Mouse (Mus musculus): ENCODE measurements around the gene Ryr3. TPM values are rescaled to one million over a fixed set of nuclear protein-coding genes. Genes with fewer than 3 reads are reported as not detected.
A peak's percentile ranks its signal among the peaks of the same experiment; 100 is the strongest.

Ryr3 gene
- polyA plus RNA-seq, 1 experiment, result 12.4 TPM

- no peak for DNase-seq (ENCODE audit: low read depth)
- no peak for TF ChIP-seq CTCF (IDR thresholded peaks at IDR 0.05; ENCODE audit: borderline replicate concordance, extremely low read depth, insufficient read depth, insufficient read length)
- no peak for TF ChIP-seq POLR2A (IDR thresholded peaks at IDR 0.05; ENCODE audit: borderline replicate concordance, extremely low read depth, insufficient read depth, insufficient read length, poor library complexity, severe bottlenecking)
Observed at GRCm38 (mm10) chr2:112632536-112632935, 584.4 kb downstream of the Ryr3 start.

- TF ChIP-seq CTCF (IDR thresholded peaks at IDR 0.05; ENCODE audit: borderline replicate concordance, extremely low read depth, insufficient read depth, insufficient read length) (no peak), POLR2A (IDR thresholded peaks at IDR 0.05; ENCODE audit: borderline replicate concordance, extremely low read depth, insufficient read depth, insufficient read length, poor library complexity, severe bottlenecking) (no peak)
- no peak for DNase-seq (ENCODE audit: low read depth)
Observed at GRCm38 (mm10) chr2:112630669-112631068, 586.2 kb downstream of the Ryr3 start.

GRCm38 (mm10) chr2:112625156-112625555 lies 591.7 kb downstream of the Ryr3 start:
- TF ChIP-seq POLR2A (IDR thresholded peaks at IDR 0.05; ENCODE audit: borderline replicate concordance, extremely low read depth, insufficient read depth, insufficient read length, poor library complexity, severe bottlenecking), result no peak
- no peak for TF ChIP-seq CTCF (IDR thresholded peaks at IDR 0.05; ENCODE audit: borderline replicate concordance, extremely low read depth, insufficient read depth, insufficient read length)
- DNase-seq (ENCODE audit: low read depth), result no peak

GRCm38 (mm10) chr2:112617206-112617605 lies 599.7 kb downstream of the Ryr3 start:
- TF ChIP-seq POLR2A (IDR thresholded peaks at IDR 0.05; ENCODE audit: borderline replicate concordance, extremely low read depth, insufficient read depth, insufficient read length, poor library complexity, severe bottlenecking) (no peak), CTCF (IDR thresholded peaks at IDR 0.05; ENCODE audit: borderline replicate concordance, extremely low read depth, insufficient read depth, insufficient read length) (no peak)

GRCm38 (mm10) chr2:112614375-112614774 lies 602.5 kb downstream of the Ryr3 start:
- TF ChIP-seq POLR2A (IDR thresholded peaks at IDR 0.05; ENCODE audit: borderline replicate concordance, extremely low read depth, insufficient read depth, insufficient read length, poor library complexity, severe bottlenecking) (no peak), CTCF (IDR thresholded peaks at IDR 0.05; ENCODE audit: borderline replicate concordance, extremely low read depth, insufficient read depth, insufficient read length) (no peak)
- peak; percentile 54 for DNase-seq (ENCODE audit: low read depth)

More at GRCm38 (mm10) chr2:112617206-112617605, 599.7 kb downstream of the Ryr3 start:
- DNase-seq (ENCODE audit: low read depth), result no peak

- DNase-seq (ENCODE audit: low read depth), result no peak
- no peak for TF ChIP-seq POLR2A (IDR thresholded peaks at IDR 0.05; ENCODE audit: borderline replicate concordance, extremely low read depth, insufficient read depth, insufficient read length, poor library complexity, severe bottlenecking)
- TF ChIP-seq CTCF (IDR thresholded peaks at IDR 0.05; ENCODE audit: borderline replicate concordance, extremely low read depth, insufficient read depth, insufficient read length), result no peak
Observed at GRCm38 (mm10) chr2:112612628-112613027, 604.3 kb downstream of the Ryr3 start.

- TF ChIP-seq CTCF (IDR thresholded peaks at IDR 0.05; ENCODE audit: borderline replicate concordance, extremely low read depth, insufficient read depth, insufficient read length) (no peak), POLR2A (IDR thresholded peaks at IDR 0.05; ENCODE audit: borderline replicate concordance, extremely low read depth, insufficient read depth, insufficient read length, poor library complexity, severe bottlenecking) (no peak)
- no peak for DNase-seq (ENCODE audit: low read depth)
Observed at GRCm38 (mm10) chr2:112606536-112606935, 610.4 kb downstream of the Ryr3 start.

- no peak for TF ChIP-seq POLR2A (IDR thresholded peaks at IDR 0.05; ENCODE audit: borderline replicate concordance, extremely low read depth, insufficient read depth, insufficient read length, poor library complexity, severe bottlenecking)
- no peak for TF ChIP-seq CTCF (IDR thresholded peaks at IDR 0.05; ENCODE audit: borderline replicate concordance, extremely low read depth, insufficient read depth, insufficient read length)
- DNase-seq (ENCODE audit: low read depth), result peak; percentile 40
Observed at GRCm38 (mm10) chr2:112602487-112602886, 614.4 kb downstream of the Ryr3 start.

- DNase-seq (ENCODE audit: low read depth), result peak; percentile 31
- TF ChIP-seq POLR2A (IDR thresholded peaks at IDR 0.05; ENCODE audit: borderline replicate concordance, extremely low read depth, insufficient read depth, insufficient read length, poor library complexity, severe bottlenecking), result no peak
- no peak for TF ChIP-seq CTCF (IDR thresholded peaks at IDR 0.05; ENCODE audit: borderline replicate concordance, extremely low read depth, insufficient read depth, insufficient read length)
Observed at GRCm38 (mm10) chr2:112600222-112600621, 616.7 kb downstream of the Ryr3 start.

GRCm38 (mm10) chr2:112597064-112597463 lies 619.8 kb downstream of the Ryr3 start:
- TF ChIP-seq POLR2A (IDR thresholded peaks at IDR 0.05; ENCODE audit: borderline replicate concordance, extremely low read depth, insufficient read depth, insufficient read length, poor library complexity, severe bottlenecking), result no peak
- no peak for TF ChIP-seq CTCF (IDR thresholded peaks at IDR 0.05; ENCODE audit: borderline replicate concordance, extremely low read depth, insufficient read depth, insufficient read length)

GRCm38 (mm10) chr2:112596415-112596814 lies 620.5 kb downstream of the Ryr3 start:
- TF ChIP-seq POLR2A (IDR thresholded peaks at IDR 0.05; ENCODE audit: borderline replicate concordance, extremely low read depth, insufficient read depth, insufficient read length, poor library complexity, severe bottlenecking) (no peak), CTCF (IDR thresholded peaks at IDR 0.05; ENCODE audit: borderline replicate concordance, extremely low read depth, insufficient read depth, insufficient read length) (no peak)
- no peak for DNase-seq (ENCODE audit: low read depth)

More at GRCm38 (mm10) chr2:112597064-112597463, 619.8 kb downstream of the Ryr3 start:
- DNase-seq (ENCODE audit: low read depth), result no peak

- TF ChIP-seq CTCF (IDR thresholded peaks at IDR 0.05; ENCODE audit: borderline replicate concordance, extremely low read depth, insufficient read depth, insufficient read length), result no peak
- no peak for TF ChIP-seq POLR2A (IDR thresholded peaks at IDR 0.05; ENCODE audit: borderline replicate concordance, extremely low read depth, insufficient read depth, insufficient read length, poor library complexity, severe bottlenecking)
- DNase-seq (ENCODE audit: low read depth), result no peak
Observed at GRCm38 (mm10) chr2:112595807-112596206, 621.1 kb downstream of the Ryr3 start.

Measured in brain, embryonic 14.5 days (tissue).